Mouse (Mus musculus) C2C12 (cell line): ENCODE measurements around the gene Tuba1b.

Source experiments
- CEBPB ChIP-seq: IDR thresholded peaks from one replicate; pipeline ENCODE4 v1.6.1; 2011; ENCODE audit warnings: low read depth, mild to moderate bottlenecking, control low read depth, moderate library complexity
- CTCF ChIP-seq: IDR thresholded peaks from one replicate; pipeline ENCODE4 v1.5.1; 2011; ENCODE audit not compliant: control insufficient read depth, insufficient read depth, insufficient read length
- MAX ChIP-seq: IDR thresholded peaks from one replicate; pipeline ENCODE4 v1.6.1; 2011; ENCODE audit warnings: mild to moderate bottlenecking, control low read depth
- MYOG ChIP-seq: IDR thresholded peaks from one replicate; pipeline ENCODE4 v1.6.1; 2011; ENCODE audit not compliant: control insufficient read depth, insufficient read length; ENCODE audit errors: extremely low read depth

GRCm38 (mm10) chr15:98893940-98894745 lies 40.2 kb downstream of the Tuba1b start, which contains the start of gene Rhebl1:
- no peak for TF ChIP-seq CTCF
- no peak for TF ChIP-seq CEBPB
- no peak for TF ChIP-seq MAX
- no peak for TF ChIP-seq MYOG
